Mouse (Mus musculus) kidney, embryonic 15.5 days (tissue): ENCODE measurements at regions not wholly inside any gene's neighbourhood (a gene's known extent, or its start where the extent isn't known, plus 50 kb on each side); places are given as distances from the start of the nearest gene placed in this dataset.

Source experiments
- ATAC-seq: fragments of 200-750 bp; cut with Nextera tagmentation; replicated peaks from 2 replicates; pipeline ENCODE4 v1.8.0; 2017; ENCODE audit warnings: moderate TSS enrichment; ENCODE audit not compliant: low FRiP score
- H3K27ac ChIP-seq: fragments of 300-500 bp; sonication (generic); 2 replicates; pipeline ENCODE4 v1.5.1; 2015; ENCODE audit warnings: mild to moderate bottlenecking, inconsistent platforms
- H3K27me3 ChIP-seq: fragments of 300-500 bp; sonication (generic); 2 replicates; pipeline ENCODE4 v1.6.1; 2015; ENCODE audit warnings: inconsistent platforms
- H3K36me3 ChIP-seq: fragments of 300-500 bp; sonication (generic); 2 replicates; pipeline ENCODE4 v1.6.1; 2015; ENCODE audit warnings: inconsistent platforms
- H3K4me1 ChIP-seq: fragments of 300-500 bp; sonication (generic); 2 replicates; pipeline ENCODE4 v1.6.1; 2015; ENCODE audit warnings: inconsistent platforms
- H3K4me2 ChIP-seq: fragments of 300-500 bp; sonication (generic); 2 replicates; pipeline ENCODE4 v1.6.1; 2015; ENCODE audit warnings: moderate library complexity, mild to moderate bottlenecking, inconsistent platforms
- H3K4me3 ChIP-seq: fragments of 300-500 bp; sonication (generic); replicated peaks from 2 replicates; pipeline ENCODE4 v1.5.1; 2015; ENCODE audit warnings: mild to moderate bottlenecking, inconsistent platforms
- H3K9ac ChIP-seq: fragments of 300-500 bp; sonication (generic); 2 replicates; pipeline ENCODE4 v1.6.1; 2015; ENCODE audit warnings: mild to moderate bottlenecking, inconsistent platforms
- H3K9me3 ChIP-seq: fragments of 300-500 bp; sonication (generic); replicated peaks from 2 replicates; pipeline ENCODE4 v1.6.1; 2016; ENCODE audit warnings: inconsistent platforms
- WGBS: fragments of 180-500 bp; shearing (Covaris S2); methylation state at CpG from one replicate; pipeline ENCODE4 v1.1.7; 2015; ENCODE audit warnings: mixed read lengths; 5-methylcytosine and 5-hydroxymethylcytosine counted together

GRCm38 (mm10) chr3:39637924-39638323, 751.2 kb downstream of the Fat4 start:
- 38% methylated on average over 5 of the region's 5 CpGs for WGBS
- ATAC-seq: 0 out of 2 replicates have a peak, but pooled peaks have one; percentile 56
- Histone ChIP-seq H3K27ac (no peak overlapping the region), H3K9me3 (no peaks in the 10 kb centered on the region), H3K4me1 (no peaks in the 10 kb centered on the region), H3K27me3 (no peaks in the 10 kb centered on the region), H3K4me3 (no peak overlapping the region), H3K4me2 (no peak overlapping the region), H3K36me3 (no peaks in the 10 kb centered on the region), H3K9ac (no peak overlapping the region)

DNA sequence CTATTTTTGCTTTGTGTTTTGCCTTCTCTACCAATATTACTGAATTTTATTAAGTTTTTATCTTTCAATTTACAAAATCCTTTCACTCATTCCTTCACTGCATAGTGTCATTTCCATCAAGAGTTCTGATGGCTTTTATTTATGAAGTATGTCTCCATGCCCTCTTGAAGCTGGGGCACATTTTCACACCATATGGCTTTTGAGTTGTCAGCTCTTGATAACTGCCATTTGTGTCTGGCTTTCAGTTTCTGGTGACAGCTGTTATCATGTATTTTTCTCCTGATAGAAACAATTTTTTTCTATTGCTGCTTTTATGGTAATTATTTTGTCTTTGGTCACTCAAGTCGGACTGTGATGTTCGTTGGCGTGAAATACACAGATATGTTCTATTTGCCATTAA, 756.5 kb downstream of the Fat4 start:
- Histone ChIP-seq H3K27me3 (no peaks in the 10 kb centered on the region), H3K4me3 (no peak overlapping the region), H3K27ac (no peak overlapping the region), H3K36me3 (no peaks in the 10 kb centered on the region), H3K9me3 (no peaks in the 10 kb centered on the region), H3K4me1 (no peaks in the 10 kb centered on the region), H3K9ac (no peak overlapping the region), H3K4me2 (no peak overlapping the region)
- WGBS: 90% methylated on average over 3 of the region's 3 CpGs
- ATAC-seq: no peak

DNA sequence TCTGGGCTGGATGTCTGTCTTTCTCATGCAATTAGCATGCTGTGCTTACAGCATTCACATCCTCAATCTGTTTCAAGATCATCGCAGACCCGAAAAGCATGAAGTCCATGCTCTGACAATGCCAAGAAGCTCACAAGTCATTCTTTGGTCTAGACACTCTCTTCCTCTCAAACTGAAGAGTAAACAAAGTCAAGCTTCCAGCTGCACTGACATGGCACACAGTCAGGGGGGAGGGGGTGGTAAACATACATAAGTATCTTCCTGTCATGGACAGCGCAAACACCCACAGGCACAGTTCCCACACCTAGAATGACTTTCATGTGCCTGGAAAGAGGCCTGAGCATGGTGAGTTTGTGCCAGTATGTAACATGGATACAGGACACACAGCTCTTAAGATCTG, 780.1 kb downstream of the Fat4 start:
- no peaks in the 10 kb centered on the region for H3K9me3 ChIP-seq
- H3K4me1 ChIP-seq: no peaks in the 10 kb centered on the region
- no peak overlapping the region for H3K4me2 ChIP-seq
- H3K9ac ChIP-seq: no peak overlapping the region
- no peaks in the 10 kb centered on the region for H3K36me3 ChIP-seq
- no peaks in the 10 kb centered on the region for H3K27me3 ChIP-seq
- no peak for ATAC-seq
- 61% methylated on average over 3 of the region's 3 CpGs for WGBS
- H3K4me3 ChIP-seq: no peak overlapping the region
- H3K27ac ChIP-seq: no peak overlapping the region

- Histone ChIP-seq H3K4me3 (no peak overlapping the region), H3K4me2 (no peak overlapping the region), H3K27ac (no peak overlapping the region), H3K27me3 (no peaks in the 10 kb centered on the region), H3K9ac (no peak overlapping the region), H3K4me1 (no peaks in the 10 kb centered on the region), H3K36me3 (no peaks in the 10 kb centered on the region), H3K9me3 (no peaks in the 10 kb centered on the region)
- WGBS: 80% methylated on average over 1 of the region's 1 CpGs
- ATAC-seq: no peak
These were observed 782.4 kb downstream of the Fat4 start for GRCm38 (mm10) chr3:39669145-39669544.

- 88% methylated on average over 7 of the region's 7 CpGs for WGBS
- Histone ChIP-seq H3K27me3 (no peaks in the 10 kb centered on the region), H3K9me3 (no peaks in the 10 kb centered on the region), H3K4me3 (no peak overlapping the region), H3K4me2 (no peak overlapping the region), H3K4me1 (no peaks in the 10 kb centered on the region), H3K9ac (no peak overlapping the region), H3K27ac (no peak overlapping the region), H3K36me3 (no peaks in the 10 kb centered on the region)
- ATAC-seq: no peak
These were observed 787.3 kb downstream of the Fat4 start for GRCm38 (mm10) chr3:39673997-39674396.

- Histone ChIP-seq H3K9ac (no peak overlapping the region), H3K27me3 (no peaks in the 10 kb centered on the region), H3K4me1 (no peaks in the 10 kb centered on the region), H3K27ac (no peak overlapping the region), H3K4me2 (no peak overlapping the region), H3K36me3 (no peaks in the 10 kb centered on the region), H3K9me3 (no peaks in the 10 kb centered on the region), H3K4me3 (no peak overlapping the region)
- 70% methylated on average over 10 of the region's 10 CpGs for WGBS
- ATAC-seq: no peak
These were observed 788.2 kb downstream of the Fat4 start for GRCm38 (mm10) chr3:39674927-39675326.

DNA sequence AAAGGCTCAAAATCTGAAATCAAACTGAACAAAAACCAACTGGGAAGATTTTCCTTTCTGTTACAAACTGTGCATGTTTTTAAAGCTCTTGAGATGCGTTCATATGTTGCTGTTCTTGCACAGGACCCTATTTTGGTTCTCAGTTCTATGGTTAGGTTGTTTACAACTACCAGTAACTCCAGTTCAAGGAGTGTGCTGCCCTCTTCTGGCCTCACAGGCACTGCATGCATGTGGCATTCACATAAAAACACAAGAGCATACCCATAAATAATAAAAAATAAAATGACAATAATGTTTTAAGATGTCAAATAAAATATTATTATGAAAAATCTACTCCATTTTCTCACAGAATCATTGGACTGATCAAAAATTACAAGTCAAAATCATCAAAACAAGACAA, 818.9 kb downstream of the Fat4 start:
- Histone ChIP-seq H3K27ac (no peak overlapping the region), H3K4me3 (no peak overlapping the region), H3K4me1 (no peaks in the 10 kb centered on the region), H3K36me3 (no peaks in the 10 kb centered on the region), H3K9me3 (no peaks in the 10 kb centered on the region), H3K27me3 (no peaks in the 10 kb centered on the region), H3K9ac (no peak overlapping the region), H3K4me2 (no peak overlapping the region)
- 94% methylated on average over 1 of the region's 1 CpGs for WGBS
- ATAC-seq: no peak

DNA sequence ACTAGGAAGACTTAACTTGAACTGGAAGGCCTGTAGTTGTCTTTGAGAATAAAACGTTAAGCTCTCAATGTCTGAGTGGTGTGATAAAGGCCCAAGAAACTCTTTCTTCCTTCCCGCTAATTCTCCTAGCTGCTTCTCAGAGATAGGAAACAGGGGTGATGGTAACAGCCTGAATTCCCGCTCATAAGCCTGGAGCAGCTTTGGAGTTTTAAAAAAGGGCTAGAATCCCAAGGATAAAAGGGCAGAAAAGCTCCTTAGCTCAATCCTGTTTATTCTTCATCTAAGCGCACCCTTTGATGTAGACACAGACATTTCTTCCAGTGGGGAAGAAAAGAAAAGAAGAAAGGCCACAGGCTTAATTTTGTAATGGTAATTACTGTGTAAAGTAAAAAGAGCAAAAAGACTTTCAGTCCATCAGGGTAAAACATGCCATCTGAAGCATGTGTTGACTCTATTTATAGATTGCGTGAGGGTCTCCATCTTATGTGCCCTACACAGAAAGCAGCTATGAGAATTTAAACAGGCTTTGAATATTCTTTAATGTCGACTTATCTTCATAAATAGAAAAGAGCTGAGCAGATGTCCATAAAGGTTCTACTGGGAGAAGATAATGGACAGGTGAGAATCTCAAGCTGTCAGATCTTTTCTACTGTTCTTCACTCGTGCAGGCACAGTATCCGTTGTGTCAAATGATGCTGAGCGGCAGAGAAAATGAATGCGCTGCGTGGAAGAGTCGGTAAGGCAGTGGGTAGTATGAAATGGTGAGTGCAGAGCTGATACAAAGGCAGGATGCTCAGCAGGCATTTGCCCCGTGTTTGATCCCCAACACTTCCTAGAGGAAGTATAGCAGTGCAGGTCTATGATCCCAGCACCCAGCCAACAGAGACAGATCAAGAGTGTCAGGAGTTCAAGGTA, 818.0 kb upstream of the Intu start:
- no peak for ATAC-seq

GRCm38 (mm10) chr3:39714056-39714592, 817.0 kb upstream of the Intu start:
- H3K4me1 ChIP-seq: no peaks in the 10 kb centered on the region
- no peak overlapping the region for H3K4me3 ChIP-seq
- no peaks in the 10 kb centered on the region for H3K36me3 ChIP-seq
- no peak overlapping the region for H3K9ac ChIP-seq
- no peak overlapping the region for H3K27ac ChIP-seq
- no peaks in the 10 kb centered on the region for H3K27me3 ChIP-seq
- H3K4me2 ChIP-seq: no peak overlapping the region
- WGBS: 75% methylated on average over 5 of the region's 5 CpGs
- ATAC-seq: no peak
- no peaks in the 10 kb centered on the region for H3K9me3 ChIP-seq

More for the DNA sequence above, 818.0 kb upstream of the Intu start:
- Histone ChIP-seq H3K4me3 (no peak overlapping the region), H3K9me3 (no peaks in the 10 kb centered on the region), H3K36me3 (no peaks in the 10 kb centered on the region), H3K4me2 (no peak overlapping the region), H3K4me1 (no peaks in the 10 kb centered on the region), H3K27ac (no peak overlapping the region), H3K27me3 (no peaks in the 10 kb centered on the region), H3K9ac (no peak overlapping the region)
- WGBS: 84% methylated on average over 13 of the region's 13 CpGs

- no peak for ATAC-seq
- Histone ChIP-seq H3K4me3 (no peak overlapping the region), H3K36me3 (no peaks in the 10 kb centered on the region), H3K4me1 (no peaks in the 10 kb centered on the region), H3K9ac (no peak overlapping the region), H3K4me2 (no peak overlapping the region), H3K27ac (no peak overlapping the region), H3K27me3 (no peaks in the 10 kb centered on the region), H3K9me3 (no peaks in the 10 kb centered on the region)
- WGBS: 70% methylated on average over 11 of the region's 11 CpGs
These were observed 812.0 kb upstream of the Intu start for GRCm38 (mm10) chr3:39718946-39719545.

DNA sequence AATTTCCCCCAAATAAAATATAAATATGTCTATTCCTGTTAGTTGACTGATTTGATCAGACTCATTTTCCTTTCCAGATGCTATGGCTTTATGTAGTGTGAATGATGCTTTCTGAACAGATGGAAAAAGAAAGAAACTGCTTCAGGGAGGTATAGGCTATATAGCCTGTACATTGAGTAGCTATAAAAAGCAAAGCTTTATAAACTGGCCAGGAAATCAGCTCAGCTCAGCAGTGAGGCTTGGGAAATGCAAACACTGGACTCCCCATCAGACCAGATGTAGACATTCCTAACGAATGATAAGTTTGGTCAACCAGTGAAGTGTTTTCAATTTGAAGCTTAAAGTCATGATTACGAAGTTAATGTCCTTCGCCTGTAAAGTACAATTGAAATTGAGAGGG, 805.3 kb upstream of the Intu start:
- ATAC-seq: no peak
- H3K27ac ChIP-seq: no peak overlapping the region
- WGBS: 76% methylated on average over 3 of the region's 3 CpGs

GRCm38 (mm10) chr3:39736639-39737038, 794.4 kb upstream of the Intu start:
- H3K27me3 ChIP-seq: no peaks in the 10 kb centered on the region
- H3K9ac ChIP-seq: no peak overlapping the region
- no peak overlapping the region for H3K4me3 ChIP-seq
- no peaks in the 10 kb centered on the region for H3K9me3 ChIP-seq
- no peak overlapping the region for H3K27ac ChIP-seq
- H3K4me1 ChIP-seq: 0 out of 2 replicates have a peak, but pooled peaks cover 2% of the 10 kb centered on the region
- no peak for ATAC-seq
- H3K4me2 ChIP-seq: no peak overlapping the region
- no peaks in the 10 kb centered on the region for H3K36me3 ChIP-seq
- WGBS: 61% methylated on average over 1 of the region's 1 CpGs

More for the DNA sequence above, 805.3 kb upstream of the Intu start:
- Histone ChIP-seq H3K4me2 (no peak overlapping the region), H3K4me1 (no peaks in the 10 kb centered on the region), H3K9ac (no peak overlapping the region), H3K36me3 (no peaks in the 10 kb centered on the region), H3K9me3 (no peaks in the 10 kb centered on the region), H3K4me3 (no peak overlapping the region), H3K27me3 (no peaks in the 10 kb centered on the region)
